Mouse (Mus musculus): ENCODE measurements around the gene Ikzf2.

- TF ChIP-seq CTCF (IDR thresholded peaks at IDR 0.05; ENCODE audit: extremely low read depth, insufficient read length, insufficient replicate concordance, low read depth, low read length) (no peak), POLR2A (IDR thresholded peaks at IDR 0.05; ENCODE audit: low read depth, low read length) (no peak)
Measured at GRCm38 (mm10) chr1:69641986-69642385, 45.1 kb downstream of the Ikzf2 start.

Measured in small intestine, adult 2 months (tissue).